Mouse (Mus musculus): Measurements from ENCODE around the gene Cobl. TPM values are rescaled to one million over a fixed set of nuclear protein-coding genes. Genes with fewer than 3 reads are reported as not detected.
A peak's percentile ranks its signal among the peaks of the same experiment; 100 is the strongest.

Gene Cobl
- polyA plus RNA-seq, 1 experiment from 2014 or later = 12.0 TPM

DNA sequence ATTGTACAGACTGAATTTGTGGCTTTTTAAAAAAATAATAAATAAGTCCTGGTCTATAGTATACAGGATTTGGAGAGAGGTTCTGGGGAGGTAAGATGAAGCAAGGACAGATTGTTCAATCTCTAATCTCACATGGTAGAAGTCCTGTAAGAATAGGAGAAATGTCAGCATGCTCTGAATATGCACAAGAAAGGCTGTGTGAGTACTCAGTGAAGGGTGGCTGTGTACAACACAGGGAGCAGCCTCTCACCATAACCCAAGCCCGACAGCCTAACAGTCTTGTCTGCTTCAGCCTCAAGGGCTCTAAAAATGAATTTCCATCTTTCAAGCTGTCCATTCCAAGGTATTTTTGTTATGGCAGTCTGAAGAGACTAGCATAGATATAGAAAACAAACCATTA lies 3.1 kb upstream of the Cobl start:
- Histone ChIP-seq H3K4me2 (no peak overlapping the region), H3K9me3 (no peaks in the 10 kb centered on the region), H3K4me3 (no peak overlapping the region), H3K36me3 (no peaks in the 10 kb centered on the region), H3K9ac (no peak overlapping the region), H3K27ac (no peak overlapping the region), H3K4me1 (no peaks in the 10 kb centered on the region), H3K27me3 (peaks cover 15% of the 10 kb centered on the region)
- 83% methylated on average over 1 of the region's 1 CpGs for WGBS
- no peak for ATAC-seq (ENCODE audit: borderline replicate concordance, extremely low read depth, low FRiP score, low TSS enrichment)

DNA sequence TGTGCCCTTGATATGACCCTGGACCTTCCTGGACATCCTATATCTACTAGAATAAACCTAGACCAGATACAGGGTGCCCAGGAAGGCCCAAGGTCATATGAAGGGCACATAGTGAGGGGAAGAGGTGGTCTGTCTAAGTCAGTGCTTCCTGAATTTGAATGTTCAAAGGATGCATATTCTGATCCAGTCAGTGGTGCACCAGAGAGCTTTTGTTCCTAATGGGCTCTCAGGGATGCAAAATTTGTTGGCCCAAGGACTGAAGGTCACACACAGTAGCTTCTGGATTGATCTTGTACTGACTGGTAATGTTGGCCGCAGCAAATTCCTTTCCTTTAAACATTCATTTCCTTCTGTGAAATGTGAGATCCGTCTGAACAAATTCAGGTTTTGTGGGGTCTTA lies 2.5 kb upstream of the Cobl start:
- WGBS = 55% methylated on average over 2 of the region's 2 CpGs
- no peak for ATAC-seq (ENCODE audit: borderline replicate concordance, extremely low read depth, low FRiP score, low TSS enrichment)
- Histone ChIP-seq H3K27me3 (peaks cover 15% of the 10 kb centered on the region), H3K4me2 (no peak overlapping the region), H3K36me3 (no peaks in the 10 kb centered on the region), H3K9me3 (no peaks in the 10 kb centered on the region), H3K4me1 (no peaks in the 10 kb centered on the region), H3K27ac (no peak overlapping the region), H3K4me3 (no peak overlapping the region), H3K9ac (no peak overlapping the region)

DNA sequence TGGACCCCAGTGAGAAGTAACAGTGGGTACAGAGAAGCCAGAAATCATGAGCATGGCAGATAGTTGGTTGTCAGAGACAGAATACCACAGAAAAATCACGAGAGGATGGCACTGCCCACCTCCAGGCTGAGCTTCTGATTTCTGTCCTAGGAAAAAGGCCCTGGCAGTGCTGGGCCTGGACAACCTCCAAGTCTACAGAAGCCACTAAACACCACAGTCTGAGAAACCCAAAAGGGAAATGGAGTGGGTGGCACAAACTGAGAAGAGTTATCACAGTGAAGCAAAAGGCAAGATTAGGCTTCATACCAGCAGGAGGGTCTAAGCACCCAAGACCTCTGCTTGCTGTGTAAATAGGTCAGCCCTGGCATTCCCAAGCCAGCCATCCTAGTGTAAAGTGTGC lies 1.8 kb upstream of the Cobl start:
- no peaks in the 10 kb centered on the region for H3K36me3 ChIP-seq
- no peaks in the 10 kb centered on the region for H3K4me1 ChIP-seq
- no peak overlapping the region for H3K27ac ChIP-seq
- no peak for ATAC-seq (ENCODE audit: borderline replicate concordance, extremely low read depth, low FRiP score, low TSS enrichment)
- 77% methylated on average over 1 of the region's 1 CpGs for WGBS
- no peak overlapping the region for H3K4me3 ChIP-seq
- no peaks in the 10 kb centered on the region for H3K9me3 ChIP-seq
- H3K27me3 ChIP-seq = peaks cover 15% of the 10 kb centered on the region
- no peak overlapping the region for H3K4me2 ChIP-seq
- H3K9ac ChIP-seq = no peak overlapping the region

DNA sequence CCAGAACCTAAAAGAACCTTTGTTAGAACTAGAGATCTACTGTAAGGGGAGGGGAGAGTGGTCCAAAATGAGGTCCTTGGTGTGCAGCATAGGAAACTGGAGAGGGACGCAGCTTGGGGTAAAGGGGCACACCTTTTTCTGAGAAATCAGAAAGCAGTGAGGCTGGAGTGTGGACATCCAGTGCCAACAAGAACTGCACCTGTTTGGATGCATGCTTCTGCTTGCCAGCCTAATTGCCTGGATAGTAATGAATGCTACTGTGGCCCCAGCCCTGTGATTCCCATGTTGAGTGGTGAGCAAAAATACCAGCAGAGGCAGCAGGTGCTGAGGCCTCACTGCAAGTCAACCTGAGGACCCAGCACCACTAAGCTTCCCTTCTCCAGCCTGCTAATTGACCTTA lies 469 bp upstream of the Cobl start:
- Histone ChIP-seq H3K9me3 (no peaks in the 10 kb centered on the region), H3K36me3 (no peaks in the 10 kb centered on the region), H3K4me2 (peak overlapping the region; percentile 79), H3K9ac (peak overlapping the region; percentile 45; the same call in 1 of the 2 replicates), H3K27ac (peak overlapping the region; percentile 56), H3K4me1 (no peaks in the 10 kb centered on the region), H3K27me3 (peaks cover 15% of the 10 kb centered on the region), H3K4me3 (peak overlapping the region; percentile 55)
- ATAC-seq (ENCODE audit: borderline replicate concordance, extremely low read depth, low FRiP score, low TSS enrichment) = no peak
- WGBS = 24% methylated on average over 1 of the region's 1 CpGs

DNA sequence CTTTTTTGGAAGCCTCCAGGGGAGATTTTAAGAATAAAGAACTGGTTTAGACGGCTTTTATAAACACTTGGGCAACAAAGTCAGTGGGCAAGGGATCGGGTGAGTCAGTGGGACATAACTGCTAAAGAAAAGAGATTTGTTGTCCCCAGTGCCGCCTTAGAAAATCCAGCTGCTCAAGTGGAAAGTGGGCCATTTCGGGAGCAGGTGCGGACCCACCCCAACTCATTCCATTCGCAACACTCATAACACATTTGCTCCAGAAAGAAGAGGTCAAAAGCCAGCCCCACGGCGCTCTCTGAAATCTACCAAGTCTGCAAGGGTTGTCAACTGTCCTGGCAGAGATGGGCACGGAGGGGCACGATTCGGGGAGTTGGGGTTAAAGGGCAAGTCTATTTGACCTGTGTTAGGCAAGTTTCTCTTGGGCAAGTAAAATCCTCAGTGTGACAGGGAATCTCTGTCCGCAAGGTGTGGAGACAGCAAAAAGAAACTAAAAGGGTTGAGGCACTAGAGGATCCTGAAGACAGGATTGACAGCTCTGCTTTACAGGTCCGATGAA lies 1.1 kb downstream of the Cobl start:
- Histone ChIP-seq H3K27ac (peak overlapping the region; percentile 56), H3K4me3 (peak overlapping the region; percentile 55)

DNA sequence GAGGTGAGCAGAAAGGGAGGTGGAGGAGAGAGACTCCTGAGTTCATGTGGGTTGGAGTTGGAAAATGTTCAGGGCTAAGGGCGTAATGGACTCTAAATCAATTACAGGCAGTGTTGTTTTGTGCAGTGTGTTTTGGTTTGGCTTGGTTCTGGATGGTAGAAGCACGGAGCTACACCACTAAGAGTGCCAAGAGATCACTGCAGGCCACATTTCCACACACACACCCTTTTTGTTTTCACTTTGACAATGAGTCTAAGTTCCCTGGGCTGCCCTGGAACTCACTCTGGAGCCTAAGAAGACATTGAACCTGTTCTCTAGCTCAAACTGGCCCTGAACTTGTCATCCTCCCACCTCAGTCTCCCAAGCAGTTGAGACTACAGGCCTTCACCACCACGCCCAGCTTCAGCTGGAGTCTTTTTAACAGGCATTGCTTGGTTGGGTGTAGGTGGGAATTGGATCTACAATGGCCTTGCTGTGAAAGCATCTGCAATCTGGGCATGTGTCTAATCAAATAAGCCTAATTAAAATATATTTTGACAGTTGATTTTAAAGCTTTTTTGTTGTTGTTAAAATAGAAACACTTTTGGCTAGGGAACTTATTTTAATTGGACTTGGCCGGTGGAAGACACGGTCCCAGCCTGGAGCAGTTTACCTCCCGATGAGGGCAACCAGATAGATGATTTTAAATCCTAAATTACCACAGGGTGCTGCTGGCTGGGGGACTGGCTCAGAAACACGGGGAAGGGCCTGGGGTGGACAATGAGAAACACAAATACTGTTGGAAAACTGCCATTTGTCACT lies 4.8 kb downstream of the Cobl start:
- Histone ChIP-seq H3K27me3 (peaks cover 12% of the 10 kb centered on the region), H3K36me3 (no peaks in the 10 kb centered on the region), H3K4me3 (no peak overlapping the region), H3K4me2 (no peak overlapping the region), H3K9me3 (no peaks in the 10 kb centered on the region), H3K9ac (no peak overlapping the region), H3K27ac (no peak overlapping the region), H3K4me1 (no peaks in the 10 kb centered on the region)
- 68% methylated on average over 7 of the region's 7 CpGs for WGBS
- ATAC-seq (ENCODE audit: borderline replicate concordance, extremely low read depth, low FRiP score, low TSS enrichment) = no peak

More for the DNA sequence above, 1.1 kb downstream of the Cobl start:
- H3K9me3 ChIP-seq = no peaks in the 10 kb centered on the region
- H3K4me2 ChIP-seq = peak overlapping the region; percentile 79
- 27% methylated on average over 13 of the region's 13 CpGs for WGBS
- H3K4me1 ChIP-seq = no peaks in the 10 kb centered on the region
- H3K36me3 ChIP-seq = no peaks in the 10 kb centered on the region
- H3K9ac ChIP-seq = peak overlapping the region; percentile 45
- ATAC-seq (ENCODE audit: borderline replicate concordance, extremely low read depth, low FRiP score, low TSS enrichment) = no peak
- H3K27me3 ChIP-seq = peaks cover 15% of the 10 kb centered on the region

DNA sequence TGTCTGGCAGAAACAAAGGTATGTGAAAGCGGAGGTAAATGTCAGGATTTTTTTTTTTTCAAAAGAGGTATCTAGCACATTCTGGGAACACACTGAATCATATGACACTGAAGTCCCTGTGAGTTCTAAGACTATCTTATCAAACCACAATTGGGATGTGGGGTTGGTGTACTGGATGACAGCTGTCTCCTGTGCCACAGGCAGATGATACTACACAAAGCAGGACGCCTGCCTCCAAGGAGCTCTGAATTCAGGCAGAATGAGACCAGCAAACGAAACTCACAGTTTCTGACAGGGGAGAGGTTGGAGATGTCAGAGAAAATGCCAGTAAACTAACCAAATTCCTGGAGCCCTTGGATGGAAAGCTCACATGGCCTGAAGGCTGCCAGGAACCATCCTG lies 5.9 kb downstream of the Cobl start:
- Histone ChIP-seq H3K4me3 (no peak overlapping the region), H3K9ac (no peak overlapping the region), H3K27ac (no peak overlapping the region), H3K4me1 (no peaks in the 10 kb centered on the region), H3K27me3 (peaks cover 4% of the 10 kb centered on the region; the same call in 1 of the 2 replicates), H3K9me3 (no peaks in the 10 kb centered on the region), H3K36me3 (no peaks in the 10 kb centered on the region), H3K4me2 (no peak overlapping the region)
- no peak for ATAC-seq (ENCODE audit: borderline replicate concordance, extremely low read depth, low FRiP score, low TSS enrichment)
- WGBS = 65% methylated on average over 3 of the region's 3 CpGs

DNA sequence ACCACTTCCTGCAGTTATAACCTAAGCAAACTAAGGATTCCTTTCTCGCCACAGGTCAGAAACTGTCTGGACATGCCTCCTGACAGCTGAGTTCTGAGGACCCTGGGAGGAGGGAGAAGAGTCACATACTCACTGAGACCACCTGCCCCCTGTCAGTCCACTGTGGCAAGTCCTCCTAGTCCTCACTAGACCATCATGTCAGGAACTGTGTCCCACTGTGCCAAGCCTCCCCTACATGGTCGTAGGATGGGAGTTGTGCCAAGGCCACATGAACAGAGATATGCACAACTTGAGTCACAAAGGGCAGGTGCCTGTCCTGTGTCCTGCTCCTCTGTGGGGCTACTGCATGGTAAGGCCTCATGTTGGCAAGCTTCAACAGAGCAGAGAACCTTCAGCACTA lies 6.4 kb downstream of the Cobl start:
- Histone ChIP-seq H3K27me3 (no peaks in the 10 kb centered on the region), H3K9ac (no peak overlapping the region), H3K9me3 (no peaks in the 10 kb centered on the region), H3K4me3 (no peak overlapping the region), H3K4me2 (no peak overlapping the region), H3K4me1 (no peaks in the 10 kb centered on the region), H3K36me3 (no peaks in the 10 kb centered on the region), H3K27ac (no peak overlapping the region)
- 66% methylated on average over 2 of the region's 2 CpGs for WGBS
- no peak for ATAC-seq (ENCODE audit: borderline replicate concordance, extremely low read depth, low FRiP score, low TSS enrichment)

DNA sequence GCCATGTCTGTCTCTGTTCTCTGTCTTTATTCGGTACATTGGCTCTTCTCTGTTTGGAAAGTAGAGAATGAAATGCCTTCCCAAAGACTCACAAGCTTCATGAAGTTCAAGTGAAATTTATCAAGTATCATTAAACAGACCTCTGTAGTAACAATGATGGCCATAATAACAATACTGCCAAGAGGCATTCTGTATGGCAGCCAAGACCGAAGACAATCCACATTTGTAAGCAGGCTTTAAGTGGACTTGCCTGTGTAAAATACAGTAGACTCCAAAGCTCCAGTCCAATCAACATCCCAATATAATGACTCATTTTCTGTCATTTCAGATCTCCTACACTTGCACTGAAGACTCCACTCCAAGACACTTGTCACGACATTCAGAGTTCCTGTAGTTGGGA lies 16.7 kb downstream of the Cobl start:
- no peak overlapping the region for H3K27ac ChIP-seq
- no peak overlapping the region for H3K4me2 ChIP-seq
- H3K9ac ChIP-seq = no peak overlapping the region
- H3K4me3 ChIP-seq = no peak overlapping the region
- ATAC-seq (ENCODE audit: borderline replicate concordance, extremely low read depth, low FRiP score, low TSS enrichment) = no peak
- H3K4me1 ChIP-seq = peaks cover 4% of the 10 kb centered on the region; the same call in 1 of the 2 replicates
- no peaks in the 10 kb centered on the region for H3K9me3 ChIP-seq
- 72% methylated on average over 3 of the region's 3 CpGs for WGBS
- no peaks in the 10 kb centered on the region for H3K36me3 ChIP-seq
- no peaks in the 10 kb centered on the region for H3K27me3 ChIP-seq

DNA sequence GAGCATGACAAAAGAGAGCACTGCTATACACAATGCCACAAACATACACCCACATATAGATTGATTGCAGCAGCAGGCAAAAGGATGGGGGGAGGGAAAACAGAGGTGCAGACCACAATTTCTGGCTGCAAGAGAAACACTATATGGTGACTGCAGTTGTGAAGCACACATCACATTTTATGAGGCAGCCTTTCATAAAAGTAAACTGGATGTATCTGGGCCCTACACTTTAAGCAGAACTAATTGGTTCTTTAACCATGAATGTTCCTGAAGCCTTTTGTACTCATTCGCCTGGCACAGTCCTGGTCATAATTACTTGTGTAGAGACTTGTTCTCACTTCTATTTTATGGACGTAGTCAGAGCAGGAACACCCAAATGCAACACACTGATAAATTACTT lies 19.5 kb downstream of the Cobl start:
- Histone ChIP-seq H3K27ac (no peak overlapping the region), H3K4me3 (no peak overlapping the region), H3K36me3 (no peaks in the 10 kb centered on the region), H3K4me2 (no peak overlapping the region), H3K27me3 (no peaks in the 10 kb centered on the region), H3K9me3 (no peaks in the 10 kb centered on the region), H3K9ac (no peak overlapping the region), H3K4me1 (peaks cover 11% of the 10 kb centered on the region)
- no peak for ATAC-seq (ENCODE audit: borderline replicate concordance, extremely low read depth, low FRiP score, low TSS enrichment)
- WGBS = 77% methylated on average over 2 of the region's 2 CpGs

DNA sequence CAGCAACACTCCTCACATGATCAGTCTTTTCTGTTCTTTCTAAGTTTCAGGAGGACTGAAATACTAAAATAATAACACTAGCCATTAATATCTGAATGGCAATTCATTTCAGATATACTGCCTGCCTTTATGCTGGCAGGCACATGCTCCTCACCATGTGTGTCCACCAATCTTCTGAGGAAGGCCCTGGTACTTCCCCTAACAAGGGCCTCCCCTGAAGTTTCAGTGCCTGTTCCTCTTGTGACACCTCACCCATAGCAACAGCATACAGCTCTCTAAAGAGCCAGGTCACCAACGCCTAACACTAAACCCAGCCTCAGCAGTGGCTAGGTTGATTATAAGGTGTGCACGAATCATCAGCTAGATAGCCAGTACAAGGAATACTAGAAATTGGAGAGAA lies 20.5 kb downstream of the Cobl start:
- Histone ChIP-seq H3K9me3 (no peaks in the 10 kb centered on the region), H3K27ac (no peak overlapping the region), H3K4me3 (no peak overlapping the region), H3K4me2 (no peak overlapping the region), H3K27me3 (no peaks in the 10 kb centered on the region), H3K9ac (no peak overlapping the region), H3K36me3 (no peaks in the 10 kb centered on the region), H3K4me1 (peaks cover 11% of the 10 kb centered on the region)
- 52% methylated on average over 2 of the region's 2 CpGs for WGBS
- ATAC-seq (ENCODE audit: borderline replicate concordance, extremely low read depth, low FRiP score, low TSS enrichment) = no peak

DNA sequence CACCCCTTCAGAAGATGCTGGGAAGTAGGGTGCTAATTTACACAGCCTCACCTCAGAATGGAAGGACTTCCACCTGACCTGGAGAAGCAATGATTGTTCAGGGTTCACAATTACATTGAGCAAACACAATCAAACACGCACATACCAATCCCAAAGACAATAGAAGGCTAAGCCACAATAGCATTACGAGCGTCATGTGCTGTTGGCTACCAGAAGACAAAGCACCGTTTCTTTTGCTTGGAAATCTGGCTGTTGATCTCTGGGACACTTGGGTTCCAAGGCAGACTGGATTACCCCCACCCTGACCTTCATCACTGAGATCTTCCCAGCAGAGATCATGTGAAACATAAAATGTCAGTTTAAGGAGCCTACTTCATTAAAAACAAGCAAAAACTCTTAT lies 21.1 kb downstream of the Cobl start:
- ATAC-seq (ENCODE audit: borderline replicate concordance, extremely low read depth, low FRiP score, low TSS enrichment) = no peak
- H3K4me1 ChIP-seq = peaks cover 11% of the 10 kb centered on the region

More for the DNA sequence above, 21.1 kb downstream of the Cobl start:
- no peak overlapping the region for H3K9ac ChIP-seq
- no peak overlapping the region for H3K4me3 ChIP-seq
- 63% methylated on average over 4 of the region's 4 CpGs for WGBS
- H3K4me2 ChIP-seq = no peak overlapping the region
- no peaks in the 10 kb centered on the region for H3K9me3 ChIP-seq
- no peak overlapping the region for H3K27ac ChIP-seq
- no peaks in the 10 kb centered on the region for H3K36me3 ChIP-seq
- H3K27me3 ChIP-seq = no peaks in the 10 kb centered on the region
